8 mouse cellular contexts compared by ENCODE assay signal in genomic region chr17:6492950-6493349, GRCm38 (mm10).
DNase-seq lines count a peak whose midpoint lies in the region; ATAC-seq and TF ChIP-seq lines count a peak whose summit lies in the region.
"Not testable (repeated sequence)": the region's sequence is repeated elsewhere in the genome, so short reads cannot be mapped to it uniquely, and the experiment has no call there.

No protein-coding gene starts in this region.

- H3K9ac ChIP-seq in liver, postnatal 0 days (replicated peaks); neural tube, embryonic 13.5 days: not testable (repeated sequence)

- intact Hi-C loops in heart, postnatal 25 days (cut with DNase I), result not testable (repeated sequence)

- H3K36me3 ChIP-seq in liver, postnatal 0 days (replicated peaks; ENCODE audit: insufficient read depth, low read length); neural tube, embryonic 13.5 days; testis, adult 2 months (ENCODE audit: control insufficient read depth, insufficient read depth, low read length): not testable (repeated sequence)

- peak; percentile 79; the same call in 1 of the 2 replicates for TF ChIP-seq POLR2A in testis, adult 2 months (IDR thresholded peaks at IDR 0.05; ENCODE audit: control insufficient read depth, low read depth, low read length)

- not testable (repeated sequence) for H3K4me1 ChIP-seq in liver, postnatal 0 days (ENCODE audit: insufficient read depth); neural tube, embryonic 13.5 days (replicated peaks); testis, adult 2 months (ENCODE audit: control insufficient read depth, insufficient read depth, low read length)

- not testable (repeated sequence) for H3K9me3 ChIP-seq in liver, postnatal 0 days (ENCODE audit: low read length); neural tube, embryonic 13.5 days

- ATAC-seq in liver, postnatal 0 days, result not testable (repeated sequence)
- ATAC-seq in neural tube, embryonic 13.5 days (ENCODE audit: low read depth), result peak; percentile 49

- H3K4me3 ChIP-seq in liver, postnatal 0 days (ENCODE audit: low read depth, low read length), result not testable (repeated sequence)
- peak overlapping the region; percentile 22 for H3K4me3 ChIP-seq in neural tube, embryonic 13.5 days
- H3K4me3 ChIP-seq in testis, adult 2 months (ENCODE audit: control insufficient read depth, low read depth, low read length), result peak overlapping the region; percentile 90

- not testable (repeated sequence) for H3K4me2 ChIP-seq in liver, postnatal 0 days (ENCODE audit: low read depth, low read length)
- H3K4me2 ChIP-seq in neural tube, embryonic 13.5 days, result peak overlapping the region; percentile 48

- DNase-seq in CD8-positive naive resting alpha-beta T cell, adult 2 months (ENCODE audit: low read depth in 2 of 2, low spot score in 2 of 2), result peak; percentile 73 to 74
- DNase-seq in cerebellum, adult 9-10 months, result peak; percentile 90
- peak; percentile 77 to 79 for DNase-seq in frontal cortex, postnatal 10 days (ENCODE audit: low spot score in 2 of 2)
- peak; percentile 66 for DNase-seq in heart, postnatal 25 days (ENCODE audit: low spot score)
- peak; percentile 78 to 83 for DNase-seq in kidney, postnatal 4 days
- DNase-seq in liver, postnatal 0 days, result peak; percentile 53

- H3K27ac ChIP-seq in liver, postnatal 0 days (ENCODE audit: low read depth); neural tube, embryonic 13.5 days (replicated peaks): not testable (repeated sequence)
- peak overlapping the region; percentile 81 for H3K27ac ChIP-seq in testis, adult 2 months (ENCODE audit: control insufficient read depth, insufficient read depth, low read depth, low read length)

- TF ChIP-seq CTCF in liver, postnatal 0 days (IDR thresholded peaks at IDR 0.05; ENCODE audit: low read depth); testis, adult 2 months (IDR thresholded peaks at IDR 0.05; ENCODE audit: control insufficient read depth, insufficient read depth, insufficient replicate concordance, low read depth, low read length): not testable (repeated sequence)

- not testable (repeated sequence) for H3K27me3 ChIP-seq in liver, postnatal 0 days (ENCODE audit: insufficient read depth, low read length); neural tube, embryonic 13.5 days; testis, adult 2 months (ENCODE audit: control insufficient read depth, insufficient read depth, low read length)

- WGBS in liver, postnatal 0 days (ENCODE audit: insufficient replicate concordance), result 31% methylated on average over 22 of the region's 23 CpGs
- WGBS in neural tube, embryonic 13.5 days, result 30% methylated on average over 23 of the region's 23 CpGs

- TF ChIP-seq EP300 in liver, postnatal 0 days (IDR thresholded peaks at IDR 0.05; ENCODE audit: low read depth), result not testable (repeated sequence)
